Mouse (Mus musculus): ENCODE measurements around the gene Cacna2d3.

DNA sequence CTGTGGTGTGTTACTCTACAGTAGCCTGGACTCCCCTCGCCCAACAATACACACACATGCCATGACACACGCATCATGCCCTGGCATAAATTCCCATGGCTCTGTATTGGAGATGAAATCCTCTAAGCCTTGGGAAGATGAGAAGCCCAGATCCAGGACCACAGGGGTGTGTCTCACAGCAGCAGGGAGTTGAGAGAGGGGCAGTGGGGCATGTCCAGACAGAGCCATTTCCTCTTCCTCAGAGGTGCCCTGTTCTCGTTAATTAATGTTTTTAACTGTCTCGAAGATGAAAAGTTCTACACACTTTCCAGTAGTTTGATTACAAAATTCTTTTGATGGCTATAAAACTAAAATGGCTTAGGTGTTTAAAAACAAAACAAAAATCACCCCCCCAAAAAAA lies 641.4 kb downstream of the Cacna2d3 start:
- TF ChIP-seq CTCF (IDR thresholded peaks at IDR 0.05; ENCODE audit: low read depth) = no peak
- TF ChIP-seq EP300 (IDR thresholded peaks at IDR 0.05; ENCODE audit: low read depth) = no peak

Measured in liver, postnatal 0 days (tissue).